Mouse (Mus musculus): ENCODE data around the gene Gm45799.

Gene Gm45799

DNA sequence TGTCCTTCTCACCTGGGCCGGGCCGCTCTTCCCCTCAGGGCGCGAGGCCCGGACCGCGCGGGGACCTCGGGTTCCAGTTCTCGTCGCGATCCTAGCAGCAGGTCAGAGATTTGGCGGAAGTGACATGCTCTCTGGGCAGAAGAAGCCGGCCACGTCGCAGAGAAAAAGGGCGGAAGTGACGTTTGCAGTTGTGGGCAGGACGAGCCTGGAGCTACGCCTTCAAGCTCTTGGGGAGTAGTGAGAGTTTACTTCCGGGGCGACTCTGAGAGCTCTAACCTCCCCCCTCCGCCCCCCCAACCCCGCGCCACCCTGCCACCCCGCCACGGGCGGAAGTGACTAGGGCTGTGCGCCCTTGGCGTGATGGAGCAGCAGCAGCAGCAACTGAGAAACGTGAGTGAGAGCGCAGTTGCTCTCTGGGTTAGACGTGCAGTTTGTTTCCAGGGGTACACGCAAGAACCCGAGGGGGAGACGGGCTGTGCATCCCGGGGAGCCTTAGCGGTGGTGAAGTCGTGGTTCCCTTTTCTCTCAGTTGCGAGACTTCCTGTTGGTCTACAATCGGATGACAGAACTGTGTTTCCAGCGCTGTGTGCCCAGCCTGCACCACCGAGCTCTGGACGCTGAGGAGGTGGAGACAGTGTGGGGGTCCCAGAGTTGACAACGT lies at the start of gene Gm45799, which contains the start of gene Arfip2:
Gm45799 (plus strand) TSS at position 320 of the 661 bp plus-strand sequence.
Arfip2 (minus strand) TSS at position 184 of the 661 bp plus-strand sequence.
- peak; percentile 95 for DNase-seq (ENCODE audit: low read depth)

DNA sequence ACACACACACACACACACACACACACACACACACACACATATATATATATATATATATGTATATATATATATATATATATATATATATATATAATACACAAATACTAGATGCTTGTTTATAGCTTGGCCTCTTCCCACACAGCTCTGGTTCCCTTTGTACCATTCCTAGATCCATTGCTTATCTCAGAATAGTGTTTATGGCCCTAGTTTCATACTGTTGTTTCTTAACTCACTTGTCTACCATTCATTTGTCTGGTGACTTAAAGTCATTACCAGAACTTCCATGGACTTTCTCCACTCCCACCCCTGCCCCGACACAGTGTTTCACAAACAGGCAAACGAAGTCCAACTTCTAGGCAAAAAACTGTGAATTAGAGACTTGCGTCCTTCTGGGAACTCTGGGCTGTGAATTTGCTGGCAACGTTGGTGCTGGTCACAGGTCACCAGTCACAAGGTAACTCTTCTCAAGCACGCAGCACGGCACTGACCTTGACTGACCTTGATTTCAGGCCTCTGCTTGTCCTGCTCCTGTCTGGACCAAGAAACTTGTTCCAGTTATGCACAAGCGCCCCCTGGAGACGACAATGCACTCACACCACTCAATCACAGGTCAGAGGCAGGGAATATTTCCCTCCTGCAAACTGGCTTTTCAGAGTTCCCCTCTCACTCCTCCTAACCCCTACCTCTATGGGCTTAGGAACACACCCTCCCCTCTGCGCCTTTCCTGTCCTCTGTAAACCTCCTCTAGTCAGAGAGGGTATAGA lies 37.3 kb upstream of the Gm45799 start:
- peak; percentile 23 for DNase-seq (ENCODE audit: low read depth)

DNA sequence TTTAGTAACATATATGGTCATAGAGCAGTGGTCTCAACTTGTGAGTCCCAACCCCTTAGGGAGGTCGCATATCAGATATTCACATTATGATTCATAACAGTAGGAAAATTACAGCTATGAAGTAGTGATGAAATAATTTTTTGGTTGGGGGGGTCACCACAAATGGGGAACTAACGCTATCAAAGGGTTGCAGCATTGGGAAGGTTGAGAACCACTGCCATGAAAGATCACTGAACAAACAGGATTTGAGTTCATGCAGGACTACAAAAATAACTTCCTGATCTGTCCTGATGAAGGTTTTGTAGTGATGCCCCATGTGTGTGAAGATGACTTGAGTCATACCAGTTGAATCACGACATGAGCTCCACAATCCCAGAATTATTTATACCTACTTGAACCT lies 31.9 kb upstream of the Gm45799 start:
- no peak for DNase-seq (ENCODE audit: low read depth)

DNA sequence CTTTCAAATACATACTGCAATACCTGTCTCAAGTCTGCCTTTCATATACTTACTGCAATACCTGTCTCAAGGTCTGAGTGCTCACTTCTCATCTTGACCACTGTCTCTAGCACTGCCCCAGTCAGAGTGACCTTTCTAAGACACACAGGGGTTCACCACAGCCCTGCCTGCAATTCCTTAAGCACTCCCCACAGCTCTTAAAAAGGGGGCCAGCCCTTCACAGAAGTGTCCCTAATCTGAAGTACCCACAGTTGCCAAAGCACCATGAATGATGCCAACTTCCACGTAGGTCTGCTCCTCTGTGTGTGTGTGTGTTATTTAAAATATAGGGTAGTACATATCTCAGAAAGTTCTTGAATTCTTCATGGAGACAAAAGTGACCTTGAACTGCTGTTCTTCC lies 28.6 kb upstream of the Gm45799 start:
- no peak for DNase-seq (ENCODE audit: low read depth)

DNA sequence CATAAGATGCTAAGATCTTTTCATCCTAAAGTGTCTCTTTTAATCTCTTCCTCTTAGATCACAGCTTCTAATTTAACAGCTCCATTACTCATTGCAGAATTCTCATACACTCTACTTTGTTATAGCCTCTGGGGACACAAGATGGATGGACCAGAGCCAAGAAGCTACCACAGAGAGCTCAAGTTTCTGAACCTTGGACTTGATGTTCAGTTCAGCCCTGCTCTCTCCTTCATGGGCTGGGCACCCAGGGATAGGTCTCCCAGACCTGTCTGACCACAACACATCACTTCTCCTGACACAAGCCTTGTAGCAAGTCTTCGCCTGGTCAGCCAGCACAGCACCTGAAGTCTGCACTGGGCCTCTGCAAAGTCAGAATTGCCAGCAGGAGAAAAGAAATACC lies 26.0 kb upstream of the Gm45799 start:
- no peak for DNase-seq (ENCODE audit: low read depth)

DNA sequence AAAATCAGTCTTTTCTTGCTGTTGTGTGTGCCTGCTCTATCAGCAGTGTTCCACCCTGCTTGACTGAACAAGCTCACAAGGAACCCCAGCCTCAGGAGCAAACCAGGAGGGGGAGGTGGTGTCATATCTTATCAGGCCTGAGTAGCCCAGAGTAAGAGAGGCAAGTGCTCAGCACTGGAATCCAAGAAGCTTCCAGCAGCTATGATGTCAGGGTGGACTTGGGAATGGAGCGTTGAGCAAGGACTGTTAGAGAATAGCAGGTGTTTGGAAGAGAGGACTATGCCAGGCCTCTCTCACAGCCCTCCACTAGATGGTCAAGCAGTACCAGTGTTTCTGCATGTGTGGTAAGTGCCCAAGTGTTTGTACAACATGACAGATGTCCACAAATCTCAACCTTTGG lies 24.6 kb upstream of the Gm45799 start:
- DNase-seq (ENCODE audit: low read depth), result no peak

DNA sequence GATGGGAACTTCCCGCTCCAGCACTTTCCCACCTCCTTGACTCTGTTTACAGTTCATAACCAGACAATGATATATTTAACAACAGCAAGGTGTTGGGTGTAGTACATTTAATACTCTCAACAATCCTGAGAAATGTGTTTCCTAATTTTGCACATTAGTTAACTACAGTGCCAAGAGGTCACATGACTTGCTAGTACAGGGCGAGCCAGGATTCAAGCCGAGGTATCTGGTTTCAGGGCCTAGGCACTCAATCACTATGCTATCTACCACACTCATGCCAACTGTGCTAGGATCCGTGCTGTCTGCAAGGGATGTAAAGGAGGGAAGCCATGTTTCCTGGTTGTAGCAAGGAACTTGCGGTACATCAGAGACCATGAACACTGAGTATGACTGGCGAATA lies 23.8 kb upstream of the Gm45799 start:
- DNase-seq (ENCODE audit: low read depth), result no peak

DNA sequence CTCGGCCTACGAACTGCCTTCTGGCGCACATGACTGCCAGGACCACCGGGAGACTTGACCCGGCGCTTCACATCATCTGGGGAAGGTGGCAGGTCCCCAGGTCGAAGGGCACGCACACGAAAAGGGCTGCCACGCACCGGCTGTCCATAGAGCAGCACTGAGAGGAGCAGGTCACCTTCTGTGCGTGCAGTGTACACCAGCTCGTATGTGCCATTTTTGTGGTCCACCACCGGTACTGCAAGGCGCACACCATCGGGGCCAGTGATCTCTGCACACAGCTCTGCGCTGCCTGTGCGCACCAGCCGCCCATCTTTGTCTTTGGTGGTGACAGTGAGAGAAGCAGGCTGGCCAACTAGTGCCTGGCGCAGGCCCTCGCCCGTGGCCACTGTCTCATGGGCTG lies 22.5 kb upstream of the Gm45799 start:
- DNase-seq (ENCODE audit: low read depth), result no peak

GRCm38 (mm10) chr7:105619701-105620100 lies 20.7 kb upstream of the Gm45799 start:
- DNase-seq (ENCODE audit: low read depth), result no peak

- DNase-seq (ENCODE audit: low read depth), result no peak
Observed at GRCm38 (mm10) chr7:105621053-105621452, 19.3 kb upstream of the Gm45799 start.

GRCm38 (mm10) chr7:105621646-105622292 lies 18.6 kb upstream of the Gm45799 start:
- DNase-seq (ENCODE audit: low read depth), result no peak

- no peak for DNase-seq (ENCODE audit: low read depth)
Observed at GRCm38 (mm10) chr7:105625397-105625796, 15.0 kb upstream of the Gm45799 start.

DNA sequence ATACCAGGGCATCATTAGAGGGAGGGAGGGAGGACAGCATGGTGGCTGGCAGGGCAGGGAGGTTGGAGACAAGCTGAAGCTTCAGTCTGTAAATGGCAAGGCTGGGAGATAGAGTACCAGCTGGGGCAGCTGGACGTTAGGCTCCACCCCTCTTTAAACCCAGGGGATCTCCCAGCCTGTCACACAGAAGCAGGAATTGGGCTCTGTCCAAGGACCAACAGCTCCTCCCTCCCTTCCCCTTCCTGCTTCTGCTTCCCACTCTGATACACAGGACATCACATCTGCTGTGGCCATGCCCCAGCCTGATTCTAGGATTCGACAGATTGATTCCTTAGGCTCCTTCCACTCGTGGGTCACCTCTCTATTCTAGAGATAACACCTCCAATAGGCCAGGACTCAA lies 11.7 kb upstream of the Gm45799 start:
- no peak for DNase-seq (ENCODE audit: low read depth)

DNA sequence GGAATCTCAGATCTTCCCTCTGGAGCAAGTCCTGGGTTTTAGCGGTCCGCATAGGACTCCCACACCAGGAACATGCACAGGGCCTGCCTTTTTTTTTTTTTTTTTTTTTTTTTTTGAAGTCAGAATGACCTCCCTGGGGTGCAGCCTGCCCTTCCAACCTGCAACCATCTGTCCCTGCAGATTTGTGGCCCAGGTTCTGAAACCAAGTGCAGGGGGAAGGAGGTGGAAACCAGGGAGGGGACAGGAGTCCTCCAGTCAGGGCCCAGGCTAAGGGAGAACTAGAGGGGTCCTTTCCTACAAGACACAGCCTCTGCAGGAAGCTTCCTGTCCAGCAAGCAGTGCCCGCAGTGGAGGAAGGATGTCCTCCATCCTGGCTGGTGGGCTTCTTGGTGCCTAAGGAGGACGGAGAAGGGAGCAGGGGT lies 7.8 kb upstream of the Gm45799 start:
- no peak for DNase-seq (ENCODE audit: low read depth)

- peak; percentile 59 for DNase-seq (ENCODE audit: low read depth)
Observed at GRCm38 (mm10) chr7:105633127-105633800, 7.1 kb upstream of the Gm45799 start, which contains the start of gene Trim3. Trim3 (minus strand) TSS chr7:105633571.

DNA sequence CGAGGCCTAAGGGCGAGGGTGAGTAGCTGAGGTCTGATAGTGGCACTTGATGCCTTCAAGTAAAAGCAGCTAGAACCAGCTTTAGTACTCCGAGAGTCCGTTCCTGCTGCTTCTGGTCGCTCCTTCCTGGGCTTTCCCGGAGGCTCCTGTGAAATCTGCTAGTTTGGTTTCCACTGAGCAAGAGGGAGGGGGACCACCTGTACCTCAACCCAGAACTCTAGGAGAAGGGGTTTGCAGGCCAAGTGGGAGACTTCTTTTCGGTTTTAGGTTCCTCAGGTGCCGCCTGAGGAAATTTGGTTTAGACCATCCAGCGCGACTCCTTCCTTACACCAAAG lies 6.6 kb upstream of the Gm45799 start:
- no peak for DNase-seq (ENCODE audit: low read depth)

DNA sequence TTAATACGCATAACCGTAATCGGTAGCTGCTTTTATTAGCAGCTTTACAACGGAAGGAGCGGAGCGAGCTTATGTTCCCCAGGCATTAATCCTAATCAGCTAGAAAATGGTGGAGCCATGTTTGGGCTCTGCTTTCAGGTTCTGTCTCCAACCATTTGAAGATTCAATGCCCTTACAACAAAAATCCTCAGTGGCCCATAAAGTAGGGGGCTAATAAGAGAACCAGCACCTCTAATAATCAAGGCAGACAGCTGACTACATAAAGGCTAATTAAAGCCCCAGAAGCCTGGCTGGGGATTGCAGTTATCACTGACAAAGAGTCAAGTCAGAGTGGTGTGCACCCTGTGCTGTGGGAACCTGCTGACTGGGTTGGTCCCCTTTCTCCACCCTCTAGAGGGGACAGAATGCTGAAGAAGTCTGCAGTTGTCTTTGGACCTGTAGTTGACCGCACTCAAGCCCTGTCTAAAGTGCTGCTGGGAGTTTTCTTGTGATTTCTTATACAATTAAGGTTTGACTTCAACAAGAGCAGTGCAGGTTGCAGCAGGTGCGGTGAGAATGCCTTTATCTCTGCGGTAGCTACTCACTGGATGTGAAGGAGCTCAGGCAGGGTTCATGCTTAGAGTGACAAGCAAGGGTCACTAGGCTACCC lies 6.0 kb upstream of the Gm45799 start:
- DNase-seq (ENCODE audit: low read depth), result no peak

- DNase-seq (ENCODE audit: low read depth), result no peak
Observed at GRCm38 (mm10) chr7:105635726-105636125, 4.6 kb upstream of the Gm45799 start.

DNA sequence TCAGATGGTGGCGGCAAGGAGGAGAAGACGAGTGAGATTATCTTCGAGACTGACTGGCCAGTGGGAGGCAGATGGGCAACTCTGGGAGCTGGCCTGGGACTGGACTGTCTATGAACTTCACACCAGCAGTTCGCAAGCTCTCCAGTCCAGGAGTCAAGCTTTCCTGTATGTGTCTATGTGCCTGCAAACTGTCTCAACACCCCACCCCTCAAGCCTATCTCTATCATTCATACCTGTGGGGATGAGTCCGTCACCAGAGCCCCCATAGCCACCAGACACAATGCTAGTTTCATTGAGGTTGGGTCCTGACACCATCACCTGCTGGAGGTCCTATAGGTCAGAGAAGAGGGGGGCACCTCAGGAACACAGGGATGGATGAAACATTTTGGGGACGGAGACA lies 1.6 kb upstream of the Gm45799 start:
- no peak for DNase-seq (ENCODE audit: low read depth)

DNA sequence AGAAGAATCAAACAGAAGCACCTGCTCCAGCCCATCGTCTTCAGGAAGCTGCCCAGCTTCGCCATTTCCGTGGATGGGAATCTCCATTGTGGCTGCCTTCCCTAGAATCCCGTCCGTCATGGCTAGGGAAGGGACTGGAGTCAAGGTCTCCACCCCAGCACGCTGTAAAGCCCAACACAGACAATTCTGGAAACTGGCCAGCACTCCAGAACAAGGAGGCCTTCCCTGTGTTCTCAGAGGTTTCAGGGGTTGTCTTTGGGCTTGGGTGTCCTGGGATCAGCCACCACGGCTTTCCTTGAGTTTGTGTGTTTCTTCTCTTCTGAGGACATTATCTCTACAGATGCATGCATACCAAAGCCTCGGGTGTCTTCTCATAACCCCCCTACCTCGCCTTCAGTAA lies 1.0 kb upstream of the Gm45799 start:
- no peak for DNase-seq (ENCODE audit: low read depth)

- no peak for DNase-seq (ENCODE audit: low read depth)
Observed at GRCm38 (mm10) chr7:105639756-105640155, 596 bp upstream of the Gm45799 start, which contains the start of gene Timm10b. Timm10b (plus strand) TSS chr7:105640056.

DNA sequence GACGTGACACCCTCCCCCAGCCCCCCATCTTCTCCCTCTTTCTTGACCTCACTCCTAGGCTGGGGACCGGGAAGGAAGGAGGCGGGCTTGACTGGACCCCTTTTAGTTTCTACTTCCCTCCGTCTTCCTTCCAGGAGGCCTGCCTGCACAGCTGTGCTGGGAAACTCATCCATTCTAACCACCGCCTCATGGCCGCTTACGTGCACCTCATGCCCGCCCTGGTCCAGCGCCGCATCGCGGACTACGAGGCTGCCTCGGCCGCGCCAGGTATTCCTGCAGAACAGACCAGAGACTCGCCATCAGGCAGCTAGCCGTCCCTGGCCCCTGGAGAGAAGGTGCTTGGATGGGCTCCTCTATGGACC lies 523 bp downstream of the Gm45799 start:
- no peak for DNase-seq (ENCODE audit: low read depth)
